Mouse (Mus musculus) embryonic facial prominence, embryonic 13.5 days (tissue): Measurements from ENCODE around the gene Pfkfb4. TPM values are rescaled to one million over a fixed set of nuclear protein-coding genes. Genes with fewer than 3 reads are reported as not detected.

Experiments used
- ATAC-seq: fragments of 200-750 bp; cut with Nextera tagmentation; 2 replicates; pipeline ENCODE4 v1.8.0; 2017; ENCODE audit warnings: low read depth; ENCODE audit not compliant: insufficient number of reproducible peaks, insufficient read depth, low FRiP score, low TSS enrichment
- H3K27ac ChIP-seq: fragments of 300-500 bp; sonication (generic); 2 replicates; pipeline ENCODE4 v1.5.1; 2015; ENCODE audit warnings: moderate library complexity, mild to moderate bottlenecking, inconsistent platforms
- H3K27me3 ChIP-seq: fragments of 300-500 bp; sonication (generic); 2 replicates; pipeline ENCODE4 v1.6.1; 2015; ENCODE audit warnings: mild to moderate bottlenecking, inconsistent platforms
- H3K36me3 ChIP-seq: fragments of 300-500 bp; sonication (generic); 2 replicates; pipeline ENCODE4 v1.6.1; 2015; ENCODE audit warnings: mild to moderate bottlenecking, inconsistent platforms
- H3K4me1 ChIP-seq: fragments of 300-500 bp; sonication (generic); 2 replicates; pipeline ENCODE4 v1.6.1; 2015; ENCODE audit warnings: inconsistent platforms
- H3K4me2 ChIP-seq: fragments of 300-500 bp; sonication (generic); 2 replicates; pipeline ENCODE4 v1.6.1; 2015; ENCODE audit warnings: moderate library complexity, mild to moderate bottlenecking, inconsistent platforms
- H3K4me3 ChIP-seq: fragments of 300-500 bp; sonication (generic); 2 replicates; pipeline ENCODE4 v1.5.1; 2015; ENCODE audit warnings: mild to moderate bottlenecking, inconsistent platforms
- H3K9ac ChIP-seq: fragments of 300-500 bp; sonication (generic); 2 replicates; pipeline ENCODE4 v1.6.1; 2015; ENCODE audit warnings: mild to moderate bottlenecking, inconsistent platforms
- H3K9me3 ChIP-seq: fragments of 300-500 bp; sonication (generic); 2 replicates; pipeline ENCODE4 v1.6.1; 2016; ENCODE audit warnings: inconsistent platforms
- WGBS: fragments of 180-500 bp; shearing (Covaris S2); methylation state at CpG from one replicate; pipeline ENCODE4 v1.1.7; 2015; ENCODE audit warnings: mixed read lengths; 5-methylcytosine and 5-hydroxymethylcytosine counted together
- polyA plus RNA-seq: library from polyadenylated mRNA; unstranded; fragments of >200 nt; fragmentation: Nextera tagmentation; extraction: Ambion mirVana; gene quantifications from 2 replicates; pipeline ENCODE4 v1.2.1, GENCODE M21; 2015

Pfkfb4 gene
- polyA plus RNA-seq, 1 experiment from 2014 or later: 19.0 TPM

- no peaks in the 10 kb centered on the region for H3K27me3 ChIP-seq
- ATAC-seq: no peak
- H3K9ac ChIP-seq: no peak overlapping the region
- no peak overlapping the region for H3K4me3 ChIP-seq
- H3K9me3 ChIP-seq: no peaks in the 10 kb centered on the region
- no peak overlapping the region for H3K27ac ChIP-seq
- 81% methylated on average over 19 of the region's 19 CpGs for WGBS
- peaks cover 20% of the 10 kb centered on the region for H3K4me1 ChIP-seq
- 0 out of 2 replicates have a peak, but pooled peaks cover 8% of the 10 kb centered on the region for H3K36me3 ChIP-seq
- no peak overlapping the region for H3K4me2 ChIP-seq
Observed at GRCm38 (mm10) chr9:108998287-108999166, 6.9 kb downstream of the Pfkfb4 start.

GRCm38 (mm10) chr9:108999167-108999526 is 7.6 kb downstream of the Pfkfb4 start:
- Histone ChIP-seq H3K36me3 (0 out of 2 replicates have a peak, but pooled peaks cover 8% of the 10 kb centered on the region), H3K27me3 (no peaks in the 10 kb centered on the region), H3K27ac (no peak overlapping the region), H3K9ac (no peak overlapping the region), H3K4me2 (no peak overlapping the region), H3K4me3 (no peak overlapping the region), H3K4me1 (peaks cover 18% of the 10 kb centered on the region), H3K9me3 (no peaks in the 10 kb centered on the region)
- WGBS: 86% methylated on average over 4 of the region's 4 CpGs
- no peak for ATAC-seq

GRCm38 (mm10) chr9:109000726-109001125 is 9.1 kb downstream of the Pfkfb4 start:
- no peak for ATAC-seq
- Histone ChIP-seq H3K4me1 (peaks cover 8% of the 10 kb centered on the region), H3K27me3 (no peaks in the 10 kb centered on the region), H3K9me3 (no peaks in the 10 kb centered on the region), H3K4me3 (no peak overlapping the region), H3K4me2 (no peak overlapping the region), H3K9ac (no peak overlapping the region), H3K27ac (no peak overlapping the region), H3K36me3 (0 out of 2 replicates have a peak, but pooled peaks cover 8% of the 10 kb centered on the region)
- 11% methylated on average over 3 of the region's 3 CpGs for WGBS

- no peak overlapping the region for H3K4me3 ChIP-seq
- no peak overlapping the region for H3K4me2 ChIP-seq
- 50% methylated on average over 2 of the region's 2 CpGs for WGBS
- 0 out of 2 replicates have a peak, but pooled peaks cover 3% of the 10 kb centered on the region for H3K4me1 ChIP-seq
- no peak overlapping the region for H3K9ac ChIP-seq
- no peak overlapping the region for H3K27ac ChIP-seq
- H3K36me3 ChIP-seq: peaks cover 21% of the 10 kb centered on the region; the same call in 1 of the 2 replicates
- H3K9me3 ChIP-seq: no peaks in the 10 kb centered on the region
- H3K27me3 ChIP-seq: no peaks in the 10 kb centered on the region
- no peak for ATAC-seq
Observed at GRCm38 (mm10) chr9:109003201-109003600, 11.6 kb downstream of the Pfkfb4 start.

DNA sequence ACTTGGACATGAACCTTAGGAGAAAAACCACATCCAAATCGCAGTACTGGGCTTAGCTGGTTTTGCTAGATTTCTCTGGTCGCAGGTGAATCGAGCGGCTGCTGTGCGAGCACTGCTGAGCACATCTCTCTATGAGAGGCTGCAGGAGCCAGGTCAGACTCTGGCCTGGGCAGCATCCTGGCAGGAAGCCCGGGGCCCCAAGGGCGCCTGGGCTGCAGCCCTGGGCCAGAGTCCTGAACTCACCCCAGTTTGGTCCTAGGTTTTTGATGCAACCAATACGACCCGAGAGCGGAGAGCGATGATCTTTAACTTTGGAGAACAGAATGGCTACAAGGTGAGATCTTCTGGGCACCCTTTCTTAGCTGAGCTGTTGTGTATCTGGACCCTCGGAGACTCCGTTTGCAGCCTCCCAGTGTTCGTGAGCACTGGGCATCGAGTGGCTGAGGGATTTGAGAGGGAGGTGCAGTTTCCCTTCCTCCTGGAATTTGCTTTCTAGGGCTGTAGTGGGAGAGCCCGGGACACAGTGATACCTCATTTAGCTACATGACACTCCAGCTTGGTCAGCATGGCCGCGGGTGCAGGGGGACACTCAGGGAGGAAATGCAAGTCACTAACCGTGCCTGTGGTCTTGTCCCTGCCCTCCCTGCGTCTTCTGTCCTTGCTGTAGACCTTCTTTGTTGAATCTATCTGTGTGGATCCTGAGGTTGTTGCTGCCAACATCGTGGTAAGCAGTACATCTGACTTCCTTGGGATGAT is 15.6 kb downstream of the Pfkfb4 start:
- no peaks in the 10 kb centered on the region for H3K9me3 ChIP-seq
- H3K27ac ChIP-seq: no peak overlapping the region
- no peaks in the 10 kb centered on the region for H3K27me3 ChIP-seq
- H3K4me3 ChIP-seq: no peak overlapping the region
- ATAC-seq: no peak
- H3K4me2 ChIP-seq: no peak overlapping the region
- no peaks in the 10 kb centered on the region for H3K4me1 ChIP-seq
- peak overlapping the region; percentile 36; the same call in 1 of the 2 replicates for H3K9ac ChIP-seq
- peaks cover 46% of the 10 kb centered on the region for H3K36me3 ChIP-seq
- 77% methylated on average over 21 of the region's 21 CpGs for WGBS

- Histone ChIP-seq H3K4me1 (no peaks in the 10 kb centered on the region), H3K4me3 (no peak overlapping the region), H3K27ac (no peak overlapping the region), H3K27me3 (no peaks in the 10 kb centered on the region), H3K9me3 (no peaks in the 10 kb centered on the region), H3K36me3 (peaks cover 41% of the 10 kb centered on the region), H3K9ac (0 out of 2 replicates have a peak overlapping the region, but pooled peaks have one; percentile 21), H3K4me2 (no peak overlapping the region)
- WGBS: 84% methylated on average over 9 of the region's 9 CpGs
- no peak for ATAC-seq
Observed at GRCm38 (mm10) chr9:109008081-109008480, 16.5 kb downstream of the Pfkfb4 start.

DNA sequence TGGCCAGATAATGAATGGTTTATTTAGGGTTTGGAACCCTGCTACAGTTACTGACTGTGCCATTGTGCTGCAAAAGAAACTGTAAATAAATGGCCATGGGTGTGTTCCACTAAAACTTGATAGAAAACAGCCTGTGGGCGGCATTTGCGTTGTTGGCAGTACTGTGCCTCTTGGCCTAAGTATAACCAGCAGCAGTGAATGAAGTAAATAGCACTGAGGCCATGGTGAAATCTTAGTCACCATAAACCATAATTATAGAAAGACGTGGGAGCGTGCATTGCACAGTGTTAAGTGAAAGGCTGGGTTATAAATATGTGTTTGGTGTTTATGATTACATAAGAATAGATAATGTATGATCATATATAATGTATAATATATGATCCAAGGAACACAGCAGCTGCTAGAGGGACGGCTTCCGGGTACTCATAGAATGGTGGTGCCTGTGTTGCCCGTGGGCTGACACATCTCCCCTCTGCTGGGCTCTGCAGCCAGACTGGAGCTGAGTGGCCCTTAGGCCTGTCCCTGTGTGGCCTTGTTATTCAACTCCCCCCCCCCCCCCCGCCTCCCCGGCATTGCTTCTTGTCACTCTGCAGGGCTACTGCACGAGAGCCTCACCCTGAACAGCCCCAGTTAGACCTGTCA is 17.5 kb downstream of the Pfkfb4 start:
- Histone ChIP-seq H3K36me3 (peaks cover 41% of the 10 kb centered on the region), H3K27me3 (no peaks in the 10 kb centered on the region), H3K27ac (no peak overlapping the region), H3K9ac (no peak overlapping the region), H3K9me3 (no peaks in the 10 kb centered on the region), H3K4me1 (no peaks in the 10 kb centered on the region), H3K4me3 (no peak overlapping the region), H3K4me2 (no peak overlapping the region)
- WGBS: 58% methylated on average over 10 of the region's 10 CpGs
- no peak for ATAC-seq

DNA sequence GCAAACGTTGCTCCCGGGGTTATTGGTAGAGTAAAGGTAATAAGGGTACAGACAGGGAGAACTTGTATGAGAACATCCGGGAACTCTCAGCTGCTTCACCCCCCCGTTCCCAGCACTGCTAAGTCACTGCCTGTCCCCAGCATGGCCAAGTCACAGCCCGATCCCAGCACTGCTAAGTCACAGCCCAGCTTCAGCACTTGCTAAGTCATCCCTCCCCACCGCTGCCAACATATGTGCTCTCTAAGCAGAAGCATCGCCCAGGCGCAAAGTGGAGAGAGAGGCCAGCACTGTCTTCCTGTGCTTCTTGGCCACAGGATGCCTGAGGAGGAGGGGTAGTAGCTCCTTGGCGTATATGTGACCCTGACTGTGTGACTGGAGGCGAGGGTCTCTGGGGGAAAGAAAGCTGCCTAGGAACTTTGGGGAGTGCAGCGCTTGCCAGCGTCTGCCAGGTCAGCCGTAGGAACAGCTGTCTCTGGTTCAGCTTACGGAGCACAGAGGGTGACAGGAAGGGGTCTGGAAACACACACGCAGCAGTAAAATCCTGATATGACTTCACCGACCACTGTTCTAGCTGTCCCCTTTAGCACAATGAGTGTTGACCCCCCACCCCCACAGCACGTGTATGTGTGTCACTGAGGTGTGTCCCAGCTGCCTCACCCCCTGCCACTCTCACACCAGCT is 18.2 kb downstream of the Pfkfb4 start:
- no peak overlapping the region for H3K9ac ChIP-seq
- WGBS: 42% methylated on average over 17 of the region's 17 CpGs
- no peak for ATAC-seq

DNA sequence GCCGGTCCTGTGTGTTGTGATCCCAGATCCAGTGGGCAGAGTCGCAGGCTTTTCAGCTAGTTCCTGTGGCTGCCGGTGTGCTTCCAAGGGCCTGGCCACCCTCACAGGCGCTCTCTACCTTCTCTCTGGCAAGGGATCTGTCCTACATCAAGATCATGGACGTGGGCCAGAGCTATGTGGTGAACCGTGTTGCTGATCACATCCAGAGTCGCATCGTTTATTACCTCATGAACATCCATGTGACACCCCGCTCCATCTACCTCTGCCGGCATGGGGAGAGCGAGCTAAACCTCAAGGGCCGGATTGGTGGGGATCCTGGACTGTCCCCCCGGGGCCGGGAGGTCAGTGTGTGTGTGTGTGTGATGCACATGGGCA is 18.7 kb downstream of the Pfkfb4 start:
- no peak for ATAC-seq
- no peak overlapping the region for H3K9ac ChIP-seq
- no peaks in the 10 kb centered on the region for H3K9me3 ChIP-seq
- no peaks in the 10 kb centered on the region for H3K27me3 ChIP-seq
- H3K4me1 ChIP-seq: no peaks in the 10 kb centered on the region
- H3K27ac ChIP-seq: no peak overlapping the region
- 84% methylated on average over 14 of the region's 14 CpGs for WGBS
- no peak overlapping the region for H3K4me2 ChIP-seq
- no peak overlapping the region for H3K4me3 ChIP-seq
- peaks cover 41% of the 10 kb centered on the region for H3K36me3 ChIP-seq

More for the DNA sequence above, 18.2 kb downstream of the Pfkfb4 start:
- H3K4me3 ChIP-seq: no peak overlapping the region
- peaks cover 41% of the 10 kb centered on the region for H3K36me3 ChIP-seq
- H3K4me1 ChIP-seq: no peaks in the 10 kb centered on the region
- no peak overlapping the region for H3K4me2 ChIP-seq
- H3K9me3 ChIP-seq: no peaks in the 10 kb centered on the region
- no peaks in the 10 kb centered on the region for H3K27me3 ChIP-seq
- no peak overlapping the region for H3K27ac ChIP-seq

- no peak overlapping the region for H3K27ac ChIP-seq
- H3K4me2 ChIP-seq: no peak overlapping the region
- H3K36me3 ChIP-seq: peaks cover 28% of the 10 kb centered on the region
- 73% methylated on average over 8 of the region's 8 CpGs for WGBS
- H3K9ac ChIP-seq: no peak overlapping the region
- H3K4me3 ChIP-seq: no peak overlapping the region
- H3K9me3 ChIP-seq: no peaks in the 10 kb centered on the region
- no peaks in the 10 kb centered on the region for H3K27me3 ChIP-seq
- ATAC-seq: no peak
- H3K4me1 ChIP-seq: no peaks in the 10 kb centered on the region
Observed at GRCm38 (mm10) chr9:109015397-109015796, 23.8 kb downstream of the Pfkfb4 start.

DNA sequence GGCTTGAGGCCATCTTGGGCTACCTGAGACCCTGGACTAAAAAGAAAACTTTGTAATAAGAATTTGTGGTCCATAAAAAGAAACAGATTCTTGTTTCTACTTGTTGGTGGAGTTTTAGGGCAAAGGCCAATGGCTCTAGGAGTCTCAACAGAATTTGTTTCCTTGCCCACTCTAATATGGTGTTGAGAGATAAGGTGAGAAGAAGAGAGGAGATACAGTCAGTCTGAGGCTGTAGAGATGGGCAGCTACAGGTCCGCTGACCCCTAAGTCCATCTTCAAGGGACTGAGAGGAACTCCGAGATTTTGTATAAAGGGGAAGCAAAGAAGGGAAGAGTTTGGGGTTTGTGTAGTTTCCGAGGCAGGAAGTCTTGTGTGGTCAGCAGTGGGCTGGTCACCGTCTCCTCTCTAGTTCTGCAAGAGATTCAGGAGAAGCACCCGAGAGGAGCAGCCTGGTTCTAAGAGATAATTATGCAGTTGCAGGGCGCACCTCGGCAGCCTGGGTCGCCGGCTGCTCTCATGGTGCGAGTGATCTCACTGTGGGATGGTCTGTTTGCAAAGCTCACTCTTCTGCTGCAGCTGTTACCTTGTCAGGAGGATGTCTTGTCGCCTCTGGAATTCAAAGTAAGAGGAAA is 25.5 kb downstream of the Pfkfb4 start:
- H3K27me3 ChIP-seq: no peaks in the 10 kb centered on the region
- H3K4me2 ChIP-seq: no peak overlapping the region
- H3K4me3 ChIP-seq: no peak overlapping the region
- no peak overlapping the region for H3K27ac ChIP-seq
- H3K9ac ChIP-seq: no peak overlapping the region
- H3K36me3 ChIP-seq: peaks cover 11% of the 10 kb centered on the region
- no peaks in the 10 kb centered on the region for H3K9me3 ChIP-seq
- no peak for ATAC-seq
- WGBS: 72% methylated on average over 11 of the region's 11 CpGs
- H3K4me1 ChIP-seq: no peaks in the 10 kb centered on the region
